Mouse (Mus musculus): Measurements from ENCODE around the gene Phf12. TPM values are rescaled to one million over a fixed set of nuclear protein-coding genes. Genes with fewer than 3 reads are reported as not detected.

Phf12 gene
- polyA plus RNA-seq, 1 experiment = 9.6 TPM

DNA sequence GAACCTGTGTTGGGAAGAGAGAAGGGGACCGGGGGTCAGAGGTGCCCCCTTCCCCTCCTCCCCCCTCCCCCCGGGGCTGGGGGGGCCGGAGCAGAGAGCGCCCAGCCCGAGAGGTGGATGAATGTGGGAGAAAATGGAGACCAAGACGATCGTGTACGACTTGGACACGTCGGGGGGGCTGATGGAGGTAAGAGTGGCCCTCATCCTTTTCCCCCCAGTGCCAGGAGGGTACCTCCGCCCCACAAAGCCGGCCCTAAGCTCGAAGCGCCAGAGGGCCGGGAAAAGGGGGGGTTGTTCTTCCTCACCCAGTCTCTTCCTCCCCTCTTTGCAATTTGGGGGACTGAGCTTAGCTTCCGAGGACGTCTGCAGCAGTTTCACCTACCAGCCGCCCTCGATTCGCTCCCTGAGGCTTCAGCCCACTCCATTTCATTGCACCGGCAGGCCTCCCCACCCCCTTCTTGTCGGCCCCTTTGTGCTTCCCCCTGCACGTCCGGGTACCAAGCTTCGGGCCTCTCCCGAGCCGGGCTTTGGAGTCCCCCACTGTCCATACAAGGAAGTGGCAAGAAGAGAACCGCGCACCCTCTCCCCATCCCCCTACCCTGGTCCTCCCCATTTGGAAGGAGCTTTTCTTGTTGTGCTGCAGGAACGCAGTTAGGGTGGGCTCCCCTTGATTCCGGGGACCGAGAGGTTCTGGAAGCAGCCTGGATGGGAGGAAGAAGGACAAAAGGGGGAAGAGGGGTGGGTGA, 810 bp downstream of the Phf12 start:
- H3K4me3 ChIP-seq (ENCODE audit: insufficient read depth, low read depth, low read length) = peak overlapping the region; percentile 99
- H3K4me1 ChIP-seq (ENCODE audit: control insufficient read depth, insufficient read depth, insufficient read length, low read length) = no peaks in the 10 kb centered on the region; the same call in 1 of the 2 replicates
- peak overlapping the region; percentile 85 for H3K27ac ChIP-seq (replicated peaks; ENCODE audit: low read depth, low read length)

DNA sequence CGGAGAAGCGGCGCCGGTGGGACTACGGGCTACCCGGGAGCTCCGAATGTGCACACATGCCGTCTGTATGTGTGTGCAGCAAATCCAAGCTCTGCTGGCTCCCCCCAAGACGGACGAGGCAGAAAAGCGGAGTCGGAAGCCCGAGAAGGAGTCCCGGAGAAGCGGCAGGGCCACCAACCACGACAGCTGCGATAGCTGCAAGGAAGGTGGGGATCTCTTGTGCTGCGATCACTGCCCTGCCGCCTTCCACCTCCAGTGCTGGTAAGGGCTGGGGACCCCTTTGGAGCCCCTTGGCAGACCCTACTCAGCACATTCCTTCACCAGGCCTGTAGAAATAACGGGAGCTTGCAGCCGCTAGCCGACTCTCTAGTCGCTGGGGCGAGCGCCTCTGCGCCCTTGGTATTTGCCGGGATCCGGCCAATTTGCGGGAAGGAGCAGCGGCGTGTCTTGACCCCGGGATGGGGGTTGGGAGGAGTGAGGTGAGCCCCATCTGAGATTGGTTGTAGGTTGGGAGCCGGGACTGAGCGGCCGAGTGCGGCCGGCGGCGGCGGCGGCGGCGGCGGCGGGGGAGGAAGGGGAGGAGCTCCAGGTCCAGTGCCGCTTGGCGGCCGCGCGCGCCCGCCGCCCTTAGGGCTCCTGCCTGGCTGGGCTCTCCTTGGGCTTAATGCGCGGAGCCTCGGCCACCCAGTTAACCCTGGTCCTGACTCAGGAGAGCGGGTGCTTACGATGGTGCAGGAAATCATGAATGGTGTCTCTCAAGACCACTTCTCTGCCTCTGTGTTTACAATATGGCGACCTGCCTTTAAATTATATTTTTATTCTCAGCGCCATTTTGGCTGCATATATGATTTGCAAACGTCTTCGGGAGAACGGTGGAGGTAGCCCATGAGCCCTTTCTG, 1.6 kb downstream of the Phf12 start:
- no peaks in the 10 kb centered on the region; the same call in 1 of the 2 replicates for H3K4me1 ChIP-seq (ENCODE audit: control insufficient read depth, insufficient read depth, insufficient read length, low read length)
- H3K4me3 ChIP-seq (ENCODE audit: insufficient read depth, low read depth, low read length) = peak overlapping the region; percentile 99
- peak overlapping the region; percentile 85 for H3K27ac ChIP-seq (replicated peaks; ENCODE audit: low read depth, low read length)

DNA sequence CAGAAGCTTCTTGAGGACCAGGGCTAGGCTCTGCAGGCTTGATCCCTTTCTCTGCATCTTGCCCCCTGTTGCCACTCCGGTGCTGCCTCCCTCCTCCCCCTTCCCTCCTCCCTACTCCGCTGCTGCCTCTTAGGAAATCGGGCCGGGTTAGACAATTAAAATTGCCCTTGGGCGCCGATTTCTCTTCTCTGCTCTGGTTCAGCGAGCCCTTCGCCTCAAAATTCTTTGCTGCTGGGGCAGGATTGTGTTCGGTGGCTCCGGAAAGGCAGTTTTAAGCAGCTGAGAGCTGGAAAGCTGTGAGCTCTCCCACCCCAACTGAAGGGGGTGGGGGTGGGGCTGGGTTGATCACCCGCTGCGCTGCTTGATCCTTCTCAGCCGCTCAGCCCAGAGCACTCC, 2.3 kb downstream of the Phf12 start:
- Histone ChIP-seq H3K27ac (replicated peaks; ENCODE audit: low read depth, low read length) (peak overlapping the region; percentile 81), H3K4me1 (ENCODE audit: control insufficient read depth, insufficient read depth, insufficient read length, low read length) (no peaks in the 10 kb centered on the region; the same call in 1 of the 2 replicates), H3K4me3 (ENCODE audit: insufficient read depth, low read depth, low read length) (peak overlapping the region; percentile 99)

DNA sequence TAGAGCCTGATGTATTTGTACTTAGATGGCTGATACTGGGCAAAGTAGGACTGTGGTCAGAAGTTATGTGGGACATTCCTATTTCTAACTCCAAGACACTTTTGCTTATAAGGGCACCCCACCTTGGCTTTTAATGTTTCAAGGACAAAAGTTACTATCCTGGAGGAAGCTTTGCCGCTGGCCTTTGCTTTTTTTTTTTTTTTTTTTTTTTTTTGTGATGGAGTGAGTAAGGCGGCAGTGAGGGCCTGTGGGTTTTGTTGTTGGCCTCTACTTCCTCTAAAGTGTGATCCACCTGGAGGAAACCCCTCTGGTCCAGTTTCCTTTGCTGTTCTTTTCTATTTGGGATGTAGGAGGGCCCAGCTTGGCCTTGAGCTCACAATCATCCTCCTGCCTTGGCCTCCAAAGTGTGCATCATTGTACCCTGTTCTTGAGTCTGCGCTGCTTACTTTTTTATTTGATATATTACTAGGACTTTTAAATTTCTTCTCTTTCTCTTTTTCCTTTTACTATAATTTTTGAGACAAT, 3.0 kb downstream of the Phf12 start:
- Histone ChIP-seq H3K27ac (replicated peaks; ENCODE audit: low read depth, low read length) (peak overlapping the region; percentile 70; the same call in 1 of the 2 replicates), H3K4me3 (ENCODE audit: insufficient read depth, low read depth, low read length) (peak overlapping the region; percentile 99), H3K4me1 (ENCODE audit: control insufficient read depth, insufficient read depth, insufficient read length, low read length) (no peaks in the 10 kb centered on the region; the same call in 1 of the 2 replicates)

DNA sequence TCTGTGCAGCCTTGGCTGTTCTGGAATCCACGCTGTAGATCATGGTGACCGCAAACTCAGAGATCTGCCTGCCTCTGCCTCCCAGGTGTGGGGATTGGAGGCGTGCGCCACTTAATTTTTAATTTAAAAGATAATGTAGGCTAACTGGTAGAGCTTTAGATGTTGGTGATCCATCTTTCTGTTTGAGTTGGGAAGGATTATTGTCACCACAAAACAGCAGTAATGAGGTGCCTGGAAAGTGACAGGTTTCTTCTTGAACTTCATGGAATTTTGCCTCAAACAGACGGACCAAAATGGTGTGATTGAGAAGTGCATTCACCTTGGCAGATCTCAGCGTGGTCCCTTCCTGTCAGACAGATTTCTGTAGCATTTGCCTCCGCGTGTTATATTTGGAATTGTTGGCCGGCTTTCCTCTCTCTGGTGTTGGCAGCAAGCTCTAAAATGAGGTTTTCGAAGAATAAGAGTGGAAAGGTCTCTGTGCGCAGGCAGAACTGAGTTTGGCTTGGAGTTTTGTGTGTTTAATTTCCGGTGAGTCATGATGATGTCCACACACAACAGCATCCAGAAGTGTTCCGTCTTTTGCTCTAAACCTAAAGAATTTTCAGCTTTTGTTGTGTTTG, 6.6 kb downstream of the Phf12 start:
- H3K27ac ChIP-seq (replicated peaks; ENCODE audit: low read depth, low read length) = no peak overlapping the region
- no peak overlapping the region for H3K4me3 ChIP-seq (ENCODE audit: insufficient read depth, low read depth, low read length)
- no peaks in the 10 kb centered on the region; the same call in 1 of the 2 replicates for H3K4me1 ChIP-seq (ENCODE audit: control insufficient read depth, insufficient read depth, insufficient read length, low read length)

DNA sequence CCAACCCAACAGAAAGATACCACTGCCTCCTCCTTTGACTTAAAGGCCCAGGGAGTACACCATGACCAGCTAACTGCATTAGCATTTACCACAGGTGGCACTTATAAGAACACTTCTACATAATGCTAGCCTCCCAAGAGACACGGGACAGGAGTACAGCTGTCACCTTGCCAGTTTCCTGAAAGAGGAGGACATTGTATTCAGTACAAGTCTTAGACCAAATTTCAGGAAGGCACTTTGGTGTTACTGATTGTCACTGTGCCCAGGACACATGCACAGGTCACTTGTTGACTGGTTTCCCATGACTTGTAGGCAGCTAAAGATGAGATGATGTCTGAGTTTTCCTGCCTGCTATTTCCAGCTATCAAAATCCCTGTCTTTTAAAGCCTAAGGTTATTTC, 13.0 kb downstream of the Phf12 start:
- no peak overlapping the region for H3K27ac ChIP-seq (replicated peaks; ENCODE audit: low read depth, low read length)
- H3K4me3 ChIP-seq (ENCODE audit: insufficient read depth, low read depth, low read length) = no peak overlapping the region
- no peaks in the 10 kb centered on the region for H3K4me1 ChIP-seq (ENCODE audit: control insufficient read depth, insufficient read depth, insufficient read length, low read length)

DNA sequence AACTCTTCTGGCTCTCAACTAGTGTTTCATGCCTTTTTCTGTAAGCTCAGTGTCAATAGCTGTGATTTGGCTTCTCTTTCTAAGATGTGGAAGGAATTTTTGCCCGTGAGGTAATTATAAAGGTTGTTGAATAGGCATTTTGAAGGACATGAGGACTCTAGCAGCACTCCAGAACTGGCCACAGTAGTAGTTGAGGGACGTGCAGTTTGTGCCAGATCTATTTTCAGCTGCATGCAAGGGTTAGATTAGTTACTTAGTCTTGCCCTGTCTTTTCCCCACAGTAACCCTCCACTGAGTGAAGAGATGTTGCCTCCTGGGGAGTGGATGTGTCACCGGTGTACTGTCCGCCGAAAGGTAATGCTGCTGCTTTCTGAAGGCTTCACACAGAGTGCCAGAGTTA, 23.9 kb downstream of the Phf12 start:
- Histone ChIP-seq H3K4me1 (ENCODE audit: control insufficient read depth, insufficient read depth, insufficient read length, low read length) (no peaks in the 10 kb centered on the region), H3K4me3 (ENCODE audit: insufficient read depth, low read depth, low read length) (no peak overlapping the region), H3K27ac (replicated peaks; ENCODE audit: low read depth, low read length) (no peak overlapping the region)

DNA sequence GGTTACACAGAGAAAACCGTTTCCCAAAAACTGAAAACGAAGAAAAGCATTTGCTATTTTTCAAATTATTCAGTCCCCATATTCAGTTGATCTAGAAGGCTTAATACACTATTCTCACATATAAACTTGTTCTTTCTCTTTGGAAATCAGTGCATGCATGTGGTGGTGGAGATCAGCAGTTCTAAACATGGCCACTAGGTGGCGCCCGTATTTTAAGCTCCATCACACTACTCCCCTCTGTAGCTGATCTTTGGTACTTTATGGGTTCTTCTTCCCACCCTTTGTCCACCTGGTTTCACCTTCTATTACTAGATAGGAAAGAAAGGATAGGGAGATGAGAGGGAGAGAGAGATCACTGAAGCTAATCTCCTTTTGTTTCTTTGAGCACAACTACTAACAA, 37.1 kb downstream of the Phf12 start:
- Histone ChIP-seq H3K4me3 (ENCODE audit: insufficient read depth, low read depth, low read length) (no peak overlapping the region), H3K4me1 (ENCODE audit: control insufficient read depth, insufficient read depth, insufficient read length, low read length) (no peaks in the 10 kb centered on the region), H3K27ac (replicated peaks; ENCODE audit: low read depth, low read length) (no peak overlapping the region)

DNA sequence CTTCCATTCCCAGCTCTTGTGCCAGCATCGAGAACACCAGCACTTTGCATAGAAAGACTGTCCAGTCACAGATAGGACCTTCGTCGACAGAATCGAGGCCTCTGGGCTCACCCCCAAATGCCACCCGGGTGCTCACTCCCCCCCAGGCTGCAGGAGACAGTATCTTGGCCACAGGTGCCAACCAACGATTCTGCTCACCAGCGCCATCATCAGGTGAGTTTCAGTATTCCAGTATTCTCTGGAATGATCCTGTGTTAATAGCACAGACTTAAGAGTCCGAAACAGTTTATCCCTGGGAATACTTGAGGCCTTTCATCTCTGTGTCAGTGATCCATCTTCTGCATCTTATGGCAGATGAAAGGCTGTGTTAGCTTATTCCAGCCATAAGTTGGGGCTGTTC, 41.1 kb downstream of the Phf12 start:
- H3K4me1 ChIP-seq (ENCODE audit: control insufficient read depth, insufficient read depth, insufficient read length, low read length) = no peaks in the 10 kb centered on the region
- no peak overlapping the region for H3K4me3 ChIP-seq (ENCODE audit: insufficient read depth, low read depth, low read length)
- H3K27ac ChIP-seq (replicated peaks; ENCODE audit: low read depth, low read length) = no peak overlapping the region

DNA sequence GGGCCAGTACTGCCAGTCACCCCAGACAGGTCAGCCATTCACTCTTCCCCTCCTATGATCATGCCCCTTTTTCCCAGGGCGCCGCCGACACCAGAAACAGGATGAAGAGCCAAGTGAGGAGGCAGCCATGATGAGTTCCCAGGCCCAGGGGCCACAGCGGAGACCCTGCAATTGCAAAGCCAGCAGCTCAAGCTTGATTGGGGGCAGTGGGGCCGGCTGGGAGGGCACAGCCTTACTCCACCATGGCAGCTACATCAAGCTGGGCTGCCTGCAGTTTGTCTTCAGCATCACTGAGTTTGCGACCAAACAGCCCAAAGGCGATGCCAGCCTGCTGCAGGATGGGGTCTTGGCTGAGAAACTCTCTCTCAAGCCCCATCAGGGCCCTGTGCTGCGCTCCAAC, 46.7 kb downstream of the Phf12 start:
- no peak overlapping the region for H3K4me3 ChIP-seq (ENCODE audit: insufficient read depth, low read depth, low read length)
- H3K27ac ChIP-seq (replicated peaks; ENCODE audit: low read depth, low read length) = no peak overlapping the region
- peaks cover 10% of the 10 kb centered on the region; the same call in 1 of the 2 replicates for H3K4me1 ChIP-seq (ENCODE audit: control insufficient read depth, insufficient read depth, insufficient read length, low read length)

DNA sequence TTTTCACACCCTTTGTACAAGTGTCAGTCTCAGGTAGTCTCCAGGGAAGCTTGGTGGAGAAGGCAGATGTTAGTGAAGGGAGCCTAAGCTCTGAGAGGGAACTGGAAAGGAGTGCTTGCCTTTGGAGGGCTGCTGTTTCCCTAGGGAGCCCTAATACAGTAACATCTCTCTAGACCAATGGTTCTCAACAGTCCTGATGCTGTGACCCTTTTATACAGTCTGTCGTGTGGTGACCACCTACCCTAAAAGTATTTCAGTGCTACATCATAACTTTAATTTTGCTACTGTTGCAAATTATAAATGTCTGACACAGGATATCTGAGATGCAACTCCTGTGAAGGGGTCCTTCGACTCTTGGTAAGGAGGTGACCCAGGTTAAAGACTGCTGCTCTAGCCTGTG, 48.0 kb downstream of the Phf12 start:
- Histone ChIP-seq H3K4me1 (ENCODE audit: control insufficient read depth, insufficient read depth, insufficient read length, low read length) (peaks cover 10% of the 10 kb centered on the region; the same call in 1 of the 2 replicates), H3K27ac (replicated peaks; ENCODE audit: low read depth, low read length) (no peak overlapping the region), H3K4me3 (ENCODE audit: insufficient read depth, low read depth, low read length) (no peak overlapping the region)

DNA sequence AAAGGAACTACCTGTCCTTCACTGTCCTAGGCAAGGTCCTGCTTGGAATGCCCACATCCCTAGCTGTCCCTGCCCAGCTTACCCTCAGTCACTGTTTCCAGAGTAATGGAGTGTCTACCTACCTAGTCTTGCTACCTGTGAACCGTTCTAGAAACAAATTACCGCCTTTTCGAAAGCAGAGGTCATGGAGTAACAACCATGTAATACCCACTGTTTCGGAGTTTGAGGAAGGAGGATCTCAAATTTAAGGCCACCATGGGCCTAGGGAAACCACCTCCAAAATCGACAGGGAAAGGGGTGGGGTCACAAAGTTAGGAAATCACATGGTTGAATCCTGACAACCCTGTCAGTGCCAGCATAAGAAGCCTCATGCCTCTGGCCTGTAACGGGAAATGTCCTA, 48.8 kb downstream of the Phf12 start:
- no peak overlapping the region for H3K27ac ChIP-seq (replicated peaks; ENCODE audit: low read depth, low read length)
- H3K4me1 ChIP-seq (ENCODE audit: control insufficient read depth, insufficient read depth, insufficient read length, low read length) = peaks cover 10% of the 10 kb centered on the region; the same call in 1 of the 2 replicates
- H3K4me3 ChIP-seq (ENCODE audit: insufficient read depth, low read depth, low read length) = no peak overlapping the region; the same call in 1 of the 2 replicates

DNA sequence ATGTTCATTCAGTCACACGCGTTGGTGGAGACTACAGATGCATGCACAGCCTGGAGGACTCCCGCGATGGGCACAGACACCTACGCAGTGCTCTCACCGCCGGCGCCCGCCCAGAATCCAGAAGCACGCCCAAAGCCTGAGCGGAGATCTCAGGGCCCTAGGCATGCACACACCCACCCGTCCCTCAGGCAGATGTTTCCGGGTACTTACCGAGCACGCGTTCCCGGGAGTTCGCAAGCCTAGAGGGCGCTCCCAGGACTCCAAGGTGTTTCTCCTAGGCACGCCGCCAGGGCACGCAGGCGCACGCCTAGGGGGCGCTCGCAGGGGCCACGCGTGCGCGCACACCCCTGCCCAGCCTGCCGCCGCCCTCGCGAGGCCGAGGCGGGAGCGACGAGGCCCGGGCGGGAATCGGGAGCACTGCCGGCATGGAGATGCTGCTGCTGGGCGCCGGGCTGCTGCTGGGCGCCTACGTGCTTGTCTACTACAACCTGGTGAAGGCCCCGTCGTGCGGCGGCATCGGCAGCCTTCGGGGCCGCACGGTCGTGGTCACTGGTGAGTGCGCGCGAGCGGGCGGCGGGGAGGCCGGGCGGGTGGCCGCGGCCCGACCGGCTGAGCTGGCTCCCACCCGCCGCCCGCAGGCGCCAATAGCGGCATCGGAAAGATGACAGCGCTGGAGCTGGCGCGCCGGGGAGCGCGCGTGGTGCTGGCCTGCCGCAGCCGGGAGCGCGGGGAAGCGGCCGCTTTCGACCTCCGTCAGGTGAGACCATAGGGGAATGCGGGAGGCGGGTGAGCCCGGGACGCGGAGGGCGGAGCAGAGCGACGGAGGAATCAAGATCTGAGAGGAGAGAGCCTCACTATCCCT, 49.6 kb downstream of the Phf12 start, which contains the start of gene Dhrs13:
Dhrs13 (plus strand) TSS at position 334 of the 862 bp plus-strand sequence.
- no peak within 1 kb of the TSS for H3K27ac ChIP-seq (replicated peaks; ENCODE audit: low read depth, low read length)
- H3K4me3 ChIP-seq (ENCODE audit: insufficient read depth, low read depth, low read length) = peak within 1 kb of the TSS; percentile 63
- peaks cover 10% of the 10 kb centered on the region; the same call in 1 of the 2 replicates for H3K4me1 ChIP-seq (ENCODE audit: control insufficient read depth, insufficient read depth, insufficient read length, low read length)

DNA sequence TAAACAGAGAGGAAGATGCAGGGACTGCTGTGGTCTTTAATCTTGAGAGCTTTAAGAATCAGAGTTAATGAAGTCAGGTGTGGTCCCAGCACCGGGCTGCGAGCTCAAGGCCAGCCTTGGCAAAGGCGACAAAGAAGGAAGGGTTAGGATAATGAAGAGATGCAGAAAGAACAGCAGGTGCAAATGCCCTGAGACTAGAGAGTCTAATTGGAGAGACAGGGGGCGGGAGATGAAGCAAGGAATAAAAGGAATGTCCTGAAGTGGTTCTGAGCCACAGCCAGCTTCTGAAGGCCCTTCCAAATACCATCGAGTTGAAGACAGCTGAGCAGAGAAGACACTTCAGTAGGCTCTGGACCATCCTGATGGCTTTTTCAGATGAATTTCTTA, 50.2 kb downstream of the Phf12 start:
- H3K27ac ChIP-seq (replicated peaks; ENCODE audit: low read depth, low read length) = no peak overlapping the region
- peaks cover 10% of the 10 kb centered on the region; the same call in 1 of the 2 replicates for H3K4me1 ChIP-seq (ENCODE audit: control insufficient read depth, insufficient read depth, insufficient read length, low read length)
- peak overlapping the region; percentile 63 for H3K4me3 ChIP-seq (ENCODE audit: insufficient read depth, low read depth, low read length)
